Mouse (Mus musculus) Muller cell, postnatal 12 days (primary cell): ENCODE results near the gene Ndufb11.

Experiments used
- DNase-seq: peaks from one replicate; pipeline ENCODE4 v3.0.0-alpha.2; 2015; ENCODE audit errors: inconsistent ontology term

The Ndufb11 gene

GRCm38 (mm10) chrX:20617176-20617902, at the start of gene Ndufb11, which contains the start of gene Rbm10:
Ndufb11 (minus strand) TSS chrX:20617619.
Rbm10 (plus strand) TSS chrX:20617503.
- DNase-seq, result peak; percentile 85

- peak; percentile 5 for DNase-seq
These were observed 46.0 kb upstream of the Ndufb11 start for GRCm38 (mm10) chrX:20663444-20663790.

- DNase-seq, result peak; percentile 89
These were observed 45.5 kb upstream of the Ndufb11 start for GRCm38 (mm10) chrX:20662716-20663443.

- no peak for DNase-seq
These were observed 44.9 kb upstream of the Ndufb11 start for GRCm38 (mm10) chrX:20662317-20662715.

- no peak for DNase-seq
These were observed 41.5 kb upstream of the Ndufb11 start for GRCm38 (mm10) chrX:20658891-20659406.

- peak; percentile 81 for DNase-seq
These were observed 40.7 kb upstream of the Ndufb11 start, which contains the start of gene Uba1 for GRCm38 (mm10) chrX:20658026-20658652. Uba1 (plus strand) TSS chrX:20658326.

- no peak for DNase-seq
These were observed 40.2 kb upstream of the Ndufb11 start for GRCm38 (mm10) chrX:20657593-20657992.

GRCm38 (mm10) chrX:20644780-20645179, 27.4 kb upstream of the Ndufb11 start:
- no peak for DNase-seq

- no peak for DNase-seq
These were observed 20.7 kb upstream of the Ndufb11 start for GRCm38 (mm10) chrX:20638141-20638540.

GRCm38 (mm10) chrX:20617903-20618399, 532 bp upstream of the Ndufb11 start:
- DNase-seq, result no peak

- no peak for DNase-seq
These were observed 601 bp downstream of the Ndufb11 start for GRCm38 (mm10) chrX:20616861-20617175.

GRCm38 (mm10) chrX:20608500-20608899, 8.9 kb downstream of the Ndufb11 start:
- DNase-seq, result no peak

GRCm38 (mm10) chrX:20587968-20588367, 29.5 kb downstream of the Ndufb11 start:
- DNase-seq, result no peak

GRCm38 (mm10) chrX:20573927-20574326, 43.5 kb downstream of the Ndufb11 start:
- DNase-seq, result no peak

GRCm38 (mm10) chrX:20572683-20573082, 44.7 kb downstream of the Ndufb11 start:
- DNase-seq, result no peak

- DNase-seq, result no peak
These were observed 46.4 kb downstream of the Ndufb11 start for GRCm38 (mm10) chrX:20571024-20571423.
